Mouse (Mus musculus) lung, embryonic 14.5 days (tissue): ENCODE measurements at regions not wholly inside any gene's neighbourhood (a gene's known extent, or its start where the extent isn't known, plus 50 kb on each side); places are given as distances from the start of the nearest gene placed in this dataset.

Source experiments
- ATAC-seq: fragments of 200-750 bp; cut with Nextera tagmentation; 2 replicates; pipeline ENCODE4 v1.8.0; 2017; ENCODE audit warnings: mild to moderate bottlenecking, moderate TSS enrichment, moderate library complexity; ENCODE audit not compliant: insufficient read depth
- DNase-seq: peaks from one replicate; pipeline ENCODE4 v3.0.0-alpha.2; 2015
- H3K27ac ChIP-seq: fragments of 300-500 bp; sonication (generic); 2 replicates; pipeline ENCODE4 v1.5.1; 2014; ENCODE audit warnings: low read depth, mild to moderate bottlenecking, moderate library complexity
- H3K27me3 ChIP-seq: fragments of 300-500 bp; sonication (generic); 2 replicates; pipeline ENCODE4 v1.6.1; 2014; ENCODE audit warnings: low read length, control low read depth; ENCODE audit not compliant: insufficient read depth
- H3K36me3 ChIP-seq: fragments of 300-500 bp; sonication (generic); 2 replicates; pipeline ENCODE4 v1.6.1; 2014; ENCODE audit warnings: control low read depth; ENCODE audit not compliant: insufficient read depth
- H3K4me1 ChIP-seq: fragments of 300-500 bp; sonication (generic); 2 replicates; pipeline ENCODE4 v1.6.1; 2014; ENCODE audit warnings: antibody characterized with exemption, control low read depth; ENCODE audit not compliant: insufficient read depth
- H3K4me2 ChIP-seq: fragments of 300-500 bp; sonication (generic); 2 replicates; pipeline ENCODE4 v1.6.1; 2014; ENCODE audit warnings: mild to moderate bottlenecking
- H3K4me3 ChIP-seq: fragments of 300-500 bp; sonication (generic); 2 replicates; pipeline ENCODE4 v1.5.1; 2014; ENCODE audit warnings: low read depth, low read length
- H3K9ac ChIP-seq: fragments of 300-500 bp; sonication (generic); 2 replicates; pipeline ENCODE4 v1.6.1; 2014
- H3K9me3 ChIP-seq: fragments of 300-500 bp; sonication (generic); 2 replicates; pipeline ENCODE4 v1.6.1; 2016; ENCODE audit warnings: low read depth, low read length, control low read depth
- CTCF ChIP-seq: IDR thresholded peaks from 2 replicates; pipeline ENCODE4 v1.5.1; 2016; ENCODE audit warnings: antibody characterized with exemption, low read depth
- WGBS: fragments of 180-500 bp; shearing (Covaris S2); extraction: QIAGEN DNeasy Blood & Tissue Kit; methylation state at CpG from one replicate; pipeline ENCODE4 v1.1.7; 2014; 5-methylcytosine and 5-hydroxymethylcytosine counted together

- 5% methylated on average over 5 of the region's 5 CpGs for WGBS
Measured at GRCm38 (mm10) chr7:79534381-79534780, 68.2 kb upstream of the Polg start.

GRCm38 (mm10) chr7:79532626-79533140 lies 66.5 kb upstream of the Polg start:
- no peak for DNase-seq
- Histone ChIP-seq H3K27me3 (peaks cover 95% of the 10 kb centered on the region), H3K4me1 (no peaks in the 10 kb centered on the region), H3K4me3 (no peak overlapping the region), H3K9me3 (no peaks in the 10 kb centered on the region), H3K27ac (no peak overlapping the region), H3K4me2 (no peak overlapping the region), H3K36me3 (no peaks in the 10 kb centered on the region), H3K9ac (no peak overlapping the region)
- WGBS: 43% methylated on average over 5 of the region's 5 CpGs
- no peak for TF ChIP-seq CTCF
- no peak for ATAC-seq

More at GRCm38 (mm10) chr7:79534381-79534780, 68.2 kb upstream of the Polg start:
- H3K36me3 ChIP-seq: no peaks in the 10 kb centered on the region
- no peak for ATAC-seq
- H3K4me2 ChIP-seq: no peak overlapping the region
- no peak overlapping the region for H3K27ac ChIP-seq
- H3K4me3 ChIP-seq: no peak overlapping the region
- no peak overlapping the region for H3K9ac ChIP-seq
- no peak for DNase-seq
- no peaks in the 10 kb centered on the region for H3K4me1 ChIP-seq
- H3K27me3 ChIP-seq: peaks cover 100% of the 10 kb centered on the region
- no peak for TF ChIP-seq CTCF
- H3K9me3 ChIP-seq: no peaks in the 10 kb centered on the region

- no peak overlapping the region for H3K27ac ChIP-seq
- WGBS: 11% methylated on average over 12 of the region's 12 CpGs
- DNase-seq (no peak), ATAC-seq (no peak)
- no peak overlapping the region for H3K4me3 ChIP-seq
- no peaks in the 10 kb centered on the region for H3K36me3 ChIP-seq
- TF ChIP-seq CTCF: peak; percentile 20
- H3K4me2 ChIP-seq: no peak overlapping the region
- no peaks in the 10 kb centered on the region for H3K4me1 ChIP-seq
- H3K27me3 ChIP-seq: peaks cover 94% of the 10 kb centered on the region
- H3K9ac ChIP-seq: no peak overlapping the region
- no peaks in the 10 kb centered on the region for H3K9me3 ChIP-seq
Measured at GRCm38 (mm10) chr7:79531551-79532356, 65.6 kb upstream of the Polg start.

GRCm38 (mm10) chr7:79531142-79531541 lies 65.0 kb upstream of the Polg start:
- Histone ChIP-seq H3K9me3 (no peaks in the 10 kb centered on the region), H3K36me3 (no peaks in the 10 kb centered on the region), H3K27ac (no peak overlapping the region), H3K9ac (no peak overlapping the region), H3K27me3 (peaks cover 92% of the 10 kb centered on the region), H3K4me2 (no peak overlapping the region), H3K4me1 (no peaks in the 10 kb centered on the region), H3K4me3 (no peak overlapping the region)
- no peak for TF ChIP-seq CTCF
- DNase-seq (no peak), ATAC-seq (no peak)
- 13% methylated on average over 5 of the region's 5 CpGs for WGBS

- Histone ChIP-seq H3K4me3 (no peak overlapping the region), H3K9ac (no peak overlapping the region), H3K27ac (no peak overlapping the region), H3K36me3 (no peaks in the 10 kb centered on the region), H3K27me3 (peaks cover 90% of the 10 kb centered on the region), H3K4me1 (no peaks in the 10 kb centered on the region), H3K4me2 (no peak overlapping the region), H3K9me3 (no peaks in the 10 kb centered on the region)
- no peak for TF ChIP-seq CTCF
- 15% methylated on average over 1 of the region's 1 CpGs for whole genome bisulfite sequencing
- ATAC-seq (no peak), DNase-seq (no peak)
Measured at GRCm38 (mm10) chr7:79529480-79529879, 63.3 kb upstream of the Polg start.

GRCm38 (mm10) chr7:79527984-79528383 lies 61.8 kb upstream of the Polg start:
- H3K4me2 ChIP-seq: no peak overlapping the region
- H3K9me3 ChIP-seq: no peaks in the 10 kb centered on the region
- no peak overlapping the region for H3K27ac ChIP-seq
- H3K9ac ChIP-seq: no peak overlapping the region
- H3K4me3 ChIP-seq: no peak overlapping the region
- no peak for DNase-seq
- peaks cover 89% of the 10 kb centered on the region for H3K27me3 ChIP-seq
- 16% methylated on average over 3 of the region's 3 CpGs for WGBS
- no peaks in the 10 kb centered on the region for H3K4me1 ChIP-seq
- no peaks in the 10 kb centered on the region for H3K36me3 ChIP-seq
- ATAC-seq: no peak
- no peak for TF ChIP-seq CTCF

- no peaks in the 10 kb centered on the region for H3K36me3 ChIP-seq
- TF ChIP-seq CTCF: no peak
- no peak for ATAC-seq
- H3K4me2 ChIP-seq: no peak overlapping the region
- H3K27ac ChIP-seq: no peak overlapping the region
- H3K4me1 ChIP-seq: no peaks in the 10 kb centered on the region
- WGBS: 45% methylated on average over 14 of the region's 14 CpGs
- H3K4me3 ChIP-seq: no peak overlapping the region
- peaks cover 80% of the 10 kb centered on the region for H3K27me3 ChIP-seq
- no peak for DNase-seq
- no peak overlapping the region for H3K9ac ChIP-seq
- H3K9me3 ChIP-seq: no peaks in the 10 kb centered on the region
Measured at GRCm38 (mm10) chr7:79525690-79526630, 59.8 kb upstream of the Polg start.
